Mouse (Mus musculus) testis, adult 2 months (tissue): Measurements from ENCODE around the gene Bicral.

Experiments
- CTCF ChIP-seq: fragments of 200-500 bp; IDR thresholded peaks from 2 replicates; pipeline ENCODE4 v1.5.1; 2012; ENCODE audit warnings: low read depth, mild to moderate bottlenecking, inconsistent platforms, low read length, moderate library complexity; ENCODE audit not compliant: control insufficient read depth, insufficient read depth, insufficient replicate concordance
- POLR2A ChIP-seq: fragments of 200-500 bp; IDR thresholded peaks from 2 replicates; pipeline ENCODE4 v1.6.1; 2012; ENCODE audit warnings: low read depth, mild to moderate bottlenecking, inconsistent platforms, low read length, moderate library complexity; ENCODE audit not compliant: control insufficient read depth

DNA sequence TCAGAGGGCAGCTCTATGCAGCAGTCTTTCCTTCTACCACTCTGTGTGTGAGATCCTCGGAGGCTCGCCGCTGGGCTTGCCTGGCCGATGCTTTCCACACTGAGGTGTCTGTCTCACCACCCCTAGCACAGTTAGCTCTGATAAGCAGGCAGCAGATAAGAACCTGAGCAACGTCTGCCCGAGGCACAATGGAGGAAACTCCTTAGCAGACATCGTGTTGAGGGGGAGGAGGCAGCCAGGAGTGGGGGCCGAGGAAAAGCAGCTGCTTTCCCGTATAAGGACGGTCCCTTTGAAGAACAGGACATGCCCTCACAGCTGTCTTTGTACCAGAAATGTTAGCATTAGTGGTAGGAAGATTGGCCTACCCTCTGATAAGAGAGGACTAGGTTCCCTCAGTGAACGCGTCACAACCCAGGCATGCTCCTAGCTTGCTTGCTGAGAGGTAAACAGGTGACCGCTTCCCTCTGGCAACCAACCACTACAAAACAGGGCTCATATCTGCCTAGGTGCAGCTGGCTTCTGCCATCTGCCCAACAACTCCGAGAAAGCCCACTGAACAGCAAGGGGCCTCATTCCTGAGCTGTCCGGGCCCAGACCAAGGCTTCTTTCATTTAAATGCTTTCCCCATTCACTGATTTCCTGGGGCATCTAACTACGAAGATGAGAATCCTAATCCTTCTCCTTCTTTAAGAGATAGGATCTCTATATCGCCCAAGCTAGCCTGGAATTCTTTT, 27.8 kb upstream of the Bicral start:
- TF ChIP-seq CTCF (no peak), POLR2A (no peak)
